Mouse (Mus musculus) heart, embryonic 12.5 days (tissue): ENCODE results near the gene Spc25. TPM values are rescaled to one million over a fixed set of nuclear protein-coding genes. Genes with fewer than 3 reads are reported as not detected.

Experiments
- ATAC-seq: fragments of 200-750 bp; cut with Nextera tagmentation; 2 replicates; pipeline ENCODE4 v1.8.0; 2017; ENCODE audit warnings: moderate TSS enrichment, moderate library complexity; ENCODE audit not compliant: insufficient number of reproducible peaks, low FRiP score
- H3K27ac ChIP-seq: fragments of 300-500 bp; sonication (generic); 2 replicates; pipeline ENCODE4 v1.5.1; 2016; ENCODE audit warnings: mild to moderate bottlenecking, moderate library complexity; ENCODE audit not compliant: poor library complexity, severe bottlenecking
- H3K27me3 ChIP-seq: fragments of 300-500 bp; sonication (generic); replicated peaks from 2 replicates; pipeline ENCODE4 v1.6.1; 2016; ENCODE audit warnings: mild to moderate bottlenecking, moderate library complexity
- H3K36me3 ChIP-seq: fragments of 300-500 bp; sonication (generic); 2 replicates; pipeline ENCODE4 v1.6.1; 2016; ENCODE audit warnings: mild to moderate bottlenecking, moderate library complexity
- H3K4me1 ChIP-seq: fragments of 300-500 bp; sonication (generic); replicated peaks from 2 replicates; pipeline ENCODE4 v1.6.1; 2016; ENCODE audit warnings: mild to moderate bottlenecking
- H3K4me2 ChIP-seq: fragments of 300-500 bp; sonication (generic); 2 replicates; pipeline ENCODE4 v1.6.1; 2016; ENCODE audit warnings: mild to moderate bottlenecking, moderate library complexity
- H3K4me3 ChIP-seq: fragments of 300-500 bp; sonication (generic); 2 replicates; pipeline ENCODE4 v1.5.1; 2016; ENCODE audit warnings: mild to moderate bottlenecking
- H3K9ac ChIP-seq: fragments of 300-500 bp; sonication (generic); 2 replicates; pipeline ENCODE4 v1.6.1; 2016; ENCODE audit warnings: mild to moderate bottlenecking, moderate library complexity
- H3K9me3 ChIP-seq: fragments of 300-500 bp; sonication (generic); replicated peaks from 2 replicates; pipeline ENCODE4 v1.6.1; 2016; ENCODE audit warnings: mild to moderate bottlenecking, moderate library complexity
- whole genome bisulfite sequencing: fragments of 180-500 bp; shearing (Covaris S2); methylation state at CpG from one replicate; pipeline ENCODE4 v1.1.7; 2016; 5-methylcytosine and 5-hydroxymethylcytosine counted together
- polyA plus RNA-seq: library from polyadenylated mRNA; unstranded; fragments of >200 nt; fragmentation: Nextera tagmentation; extraction: Ambion mirVana; gene quantifications from 2 replicates; pipeline ENCODE4 v1.2.1, GENCODE M21; 2016

Gene Spc25
- polyA plus RNA-seq, 1 experiment from 2014 or later, result 135 TPM

- WGBS, result 83% methylated on average over 10 of the region's 10 CpGs
- Histone ChIP-seq H3K36me3 (no peaks in the 10 kb centered on the region), H3K27me3 (no peaks in the 10 kb centered on the region), H3K4me2 (no peak overlapping the region), H3K4me3 (no peak overlapping the region), H3K4me1 (no peaks in the 10 kb centered on the region), H3K27ac (no peak overlapping the region), H3K9ac (no peak overlapping the region), H3K9me3 (no peaks in the 10 kb centered on the region)
- ATAC-seq, result no peak
Measured at GRCm38 (mm10) chr2:69222815-69223214, 16.8 kb upstream of the Spc25 start.

GRCm38 (mm10) chr2:69221868-69222416 is 15.9 kb upstream of the Spc25 start:
- 64% methylated on average over 5 of the region's 5 CpGs for WGBS
- Histone ChIP-seq H3K36me3 (no peaks in the 10 kb centered on the region), H3K9ac (no peak overlapping the region), H3K4me2 (no peak overlapping the region), H3K27me3 (no peaks in the 10 kb centered on the region), H3K4me1 (no peaks in the 10 kb centered on the region), H3K27ac (no peak overlapping the region; the same call in 1 of the 2 replicates), H3K4me3 (no peak overlapping the region), H3K9me3 (no peaks in the 10 kb centered on the region)
- no peak for ATAC-seq

GRCm38 (mm10) chr2:69215242-69215641 is 9.2 kb upstream of the Spc25 start:
- Histone ChIP-seq H3K9ac (no peak overlapping the region), H3K9me3 (no peaks in the 10 kb centered on the region), H3K4me2 (no peak overlapping the region), H3K36me3 (no peaks in the 10 kb centered on the region), H3K4me1 (no peaks in the 10 kb centered on the region), H3K4me3 (no peak overlapping the region), H3K27me3 (no peaks in the 10 kb centered on the region), H3K27ac (no peak overlapping the region)
- ATAC-seq, result no peak
- WGBS, result 82% methylated on average over 7 of the region's 7 CpGs

- ATAC-seq, result no peak
- H3K4me1 ChIP-seq, result no peaks in the 10 kb centered on the region
- H3K36me3 ChIP-seq, result no peaks in the 10 kb centered on the region
- H3K27ac ChIP-seq, result no peak overlapping the region
- H3K4me3 ChIP-seq, result no peak overlapping the region
- no peak overlapping the region for H3K4me2 ChIP-seq
- 69% methylated on average over 10 of the region's 10 CpGs for WGBS
- H3K9me3 ChIP-seq, result no peaks in the 10 kb centered on the region
- no peak overlapping the region for H3K9ac ChIP-seq
- H3K27me3 ChIP-seq, result no peaks in the 10 kb centered on the region
Measured at GRCm38 (mm10) chr2:69212652-69213051, 6.7 kb upstream of the Spc25 start.

- H3K9ac ChIP-seq, result no peak within 1 kb of the TSS
- no peak within 1 kb of the TSS for H3K4me2 ChIP-seq
- no peaks in the 10 kb centered on the region for H3K27me3 ChIP-seq
- no peak for ATAC-seq
- H3K36me3 ChIP-seq, result no peaks in the 10 kb centered on the region
- WGBS, result 80% methylated on average over 7 of the region's 7 CpGs
- H3K4me1 ChIP-seq, result no peaks in the 10 kb centered on the region
- H3K9me3 ChIP-seq, result no peaks in the 10 kb centered on the region
- no peak within 1 kb of the TSS for H3K4me3 ChIP-seq
- no peak within 1 kb of the TSS for H3K27ac ChIP-seq
Measured at GRCm38 (mm10) chr2:69210773-69211172, 4.8 kb upstream of the Spc25 start, which contains the start of gene G6pc2. Gene G6pc2 (plus strand): TSS chr2:69211073.

- H3K9me3 ChIP-seq, result no peaks in the 10 kb centered on the region
Measured at GRCm38 (mm10) chr2:69209684-69210083, 3.7 kb upstream of the Spc25 start.

GRCm38 (mm10) chr2:69206523-69206922 is 529 bp upstream of the Spc25 start:
- Histone ChIP-seq H3K27ac (no peak overlapping the region), H3K36me3 (peaks cover 12% of the 10 kb centered on the region), H3K9ac (no peak overlapping the region), H3K27me3 (no peaks in the 10 kb centered on the region), H3K4me3 (peak overlapping the region; percentile 95; the same call in 1 of the 2 replicates), H3K9me3 (no peaks in the 10 kb centered on the region), H3K4me2 (peak overlapping the region; percentile 52), H3K4me1 (peaks cover 8% of the 10 kb centered on the region)
- 19% methylated on average over 7 of the region's 7 CpGs for WGBS
- peak; percentile 54; the same call in 1 of the 2 replicates for ATAC-seq

More at GRCm38 (mm10) chr2:69209684-69210083, 3.7 kb upstream of the Spc25 start:
- H3K27me3 ChIP-seq, result no peaks in the 10 kb centered on the region
- H3K4me1 ChIP-seq, result peaks cover 8% of the 10 kb centered on the region
- H3K27ac ChIP-seq, result no peak overlapping the region
- H3K4me2 ChIP-seq, result no peak overlapping the region
- no peak for ATAC-seq
- no peaks in the 10 kb centered on the region for H3K36me3 ChIP-seq
- no peak overlapping the region for H3K9ac ChIP-seq
- 82% methylated on average over 3 of the region's 3 CpGs for WGBS
- no peak overlapping the region for H3K4me3 ChIP-seq

GRCm38 (mm10) chr2:69205185-69205584 is 809 bp downstream of the Spc25 start:
- ATAC-seq, result no peak
- Histone ChIP-seq H3K9me3 (no peaks in the 10 kb centered on the region), H3K4me2 (peak overlapping the region; percentile 75), H3K27ac (no peak overlapping the region), H3K9ac (peak overlapping the region; percentile 92), H3K4me1 (peaks cover 8% of the 10 kb centered on the region), H3K36me3 (peaks cover 21% of the 10 kb centered on the region), H3K4me3 (peak overlapping the region; percentile 95), H3K27me3 (no peaks in the 10 kb centered on the region)
- WGBS, result 22% methylated on average over 6 of the region's 6 CpGs

GRCm38 (mm10) chr2:69193555-69193954 is 12.4 kb downstream of the Spc25 start:
- 81% methylated on average over 5 of the region's 5 CpGs for WGBS
- no peaks in the 10 kb centered on the region for H3K27me3 ChIP-seq
- H3K9ac ChIP-seq, result no peak overlapping the region
- H3K4me2 ChIP-seq, result no peak overlapping the region
- peaks cover 51% of the 10 kb centered on the region for H3K36me3 ChIP-seq
- no peaks in the 10 kb centered on the region; the same call in 1 of the 2 replicates for H3K4me1 ChIP-seq
- H3K9me3 ChIP-seq, result 0 out of 2 replicates have a peak, but pooled peaks cover 4% of the 10 kb centered on the region
- H3K27ac ChIP-seq, result no peak overlapping the region
- no peak overlapping the region for H3K4me3 ChIP-seq
- ATAC-seq, result no peak

- Histone ChIP-seq H3K4me1 (no peaks in the 10 kb centered on the region; the same call in 1 of the 2 replicates), H3K36me3 (peaks cover 40% of the 10 kb centered on the region)
Measured at GRCm38 (mm10) chr2:69191059-69191458, 14.9 kb downstream of the Spc25 start.

GRCm38 (mm10) chr2:69189222-69189621 is 16.8 kb downstream of the Spc25 start:
- Histone ChIP-seq H3K27me3 (no peaks in the 10 kb centered on the region), H3K4me1 (no peaks in the 10 kb centered on the region; the same call in 1 of the 2 replicates), H3K9ac (no peak overlapping the region), H3K4me2 (no peak overlapping the region), H3K9me3 (0 out of 2 replicates have a peak, but pooled peaks cover 4% of the 10 kb centered on the region), H3K36me3 (peaks cover 25% of the 10 kb centered on the region), H3K27ac (no peak overlapping the region), H3K4me3 (no peak overlapping the region)
- no peak for ATAC-seq
- WGBS, result 74% methylated on average over 4 of the region's 4 CpGs

More at GRCm38 (mm10) chr2:69191059-69191458, 14.9 kb downstream of the Spc25 start:
- H3K9ac ChIP-seq, result no peak overlapping the region
- no peak for ATAC-seq
- 81% methylated on average over 5 of the region's 5 CpGs for WGBS
- H3K4me2 ChIP-seq, result no peak overlapping the region
- H3K9me3 ChIP-seq, result 0 out of 2 replicates have a peak, but pooled peaks cover 4% of the 10 kb centered on the region
- no peak overlapping the region for H3K4me3 ChIP-seq
- no peak overlapping the region for H3K27ac ChIP-seq
- H3K27me3 ChIP-seq, result no peaks in the 10 kb centered on the region

- 79% methylated on average over 6 of the region's 6 CpGs for WGBS
- H3K27ac ChIP-seq, result no peak overlapping the region
- H3K9ac ChIP-seq, result no peak overlapping the region
- H3K4me1 ChIP-seq, result no peaks in the 10 kb centered on the region; the same call in 1 of the 2 replicates
- ATAC-seq, result no peak
- H3K36me3 ChIP-seq, result peaks cover 20% of the 10 kb centered on the region
- H3K9me3 ChIP-seq, result 0 out of 2 replicates have a peak, but pooled peaks cover 4% of the 10 kb centered on the region
- H3K4me2 ChIP-seq, result no peak overlapping the region
- H3K4me3 ChIP-seq, result no peak overlapping the region
- no peaks in the 10 kb centered on the region for H3K27me3 ChIP-seq
Measured at GRCm38 (mm10) chr2:69188732-69189131, 17.3 kb downstream of the Spc25 start.
